11 mouse cellular contexts compared by ENCODE assay signal in the genomic region with DNA sequence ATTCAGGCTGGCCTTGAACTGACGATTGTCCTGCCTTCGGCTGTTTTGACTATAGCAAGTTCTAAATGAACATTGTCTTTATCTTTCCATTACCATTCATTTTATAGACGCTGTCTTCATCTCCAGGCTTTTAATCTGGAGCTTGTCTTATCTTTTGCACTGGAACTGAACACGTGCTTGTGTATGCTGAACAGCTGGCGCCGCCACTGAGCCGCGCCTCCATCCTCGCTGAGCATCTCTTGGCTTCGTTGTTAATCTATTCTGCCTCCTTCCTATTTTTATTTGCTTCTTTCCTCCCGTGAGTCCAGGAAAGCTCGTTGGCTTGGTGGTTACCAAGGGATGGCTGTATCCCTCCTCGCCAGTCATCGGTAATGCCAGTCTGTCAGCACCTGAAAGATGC.
"Had no signal": no experiment of that assay in that cellular context is flagged by ENCODE, and none has a peak within 500 bp of the region (broad histone marks: within the 10 kb centered on the region; RNA-seq: fewer than 3 reads in every experiment).

No protein-coding gene starts in this region.

- H3K36me3 ChIP-seq: kidney, embryonic 15.5 days; limb, embryonic 12.5 days; liver, embryonic 13.5 days; midbrain, embryonic 15.5 days; stomach, embryonic 15.5 days had no signal

- H3K4me3 ChIP-seq: kidney, embryonic 15.5 days; limb, embryonic 12.5 days; liver, embryonic 13.5 days; midbrain, embryonic 15.5 days; stomach, embryonic 15.5 days had no signal

- H3K9me3 ChIP-seq: kidney, embryonic 15.5 days; limb, embryonic 12.5 days; liver, embryonic 13.5 days; midbrain, embryonic 15.5 days; stomach, embryonic 15.5 days had no signal

- H3K27ac ChIP-seq: kidney, embryonic 15.5 days; limb, embryonic 12.5 days; liver, embryonic 13.5 days; midbrain, embryonic 15.5 days; stomach, embryonic 15.5 days had no signal

- H3K4me1 ChIP-seq: kidney, embryonic 15.5 days; midbrain, embryonic 15.5 days; stomach, embryonic 15.5 days had no signal

- DNase-seq: kidney, adult 2 months; kidney, postnatal 14 days; liver; liver, embryonic 13.5 days; liver, postnatal 0 days; lung, postnatal 36 days; thymus, postnatal 4 days had no signal

- H3K9ac ChIP-seq: kidney, embryonic 15.5 days; limb, embryonic 12.5 days; liver, embryonic 13.5 days; liver, postnatal 0 days; midbrain, embryonic 15.5 days; stomach, embryonic 15.5 days had no signal

- H3K27me3 ChIP-seq: liver, embryonic 13.5 days; midbrain, embryonic 15.5 days; stomach, embryonic 15.5 days had no signal

- H3K4me2 ChIP-seq: kidney, embryonic 15.5 days; limb, embryonic 12.5 days; liver, embryonic 13.5 days; midbrain, embryonic 15.5 days; stomach, embryonic 15.5 days had no signal

- ATAC-seq: liver, postnatal 0 days; midbrain, embryonic 15.5 days had no signal
